Mouse (Mus musculus): ENCODE measurements at regions not wholly inside any gene's neighbourhood (a gene's known extent, or its start where the extent isn't known, plus 50 kb on each side); places are given as distances from the start of the nearest gene placed in this dataset.

DNA sequence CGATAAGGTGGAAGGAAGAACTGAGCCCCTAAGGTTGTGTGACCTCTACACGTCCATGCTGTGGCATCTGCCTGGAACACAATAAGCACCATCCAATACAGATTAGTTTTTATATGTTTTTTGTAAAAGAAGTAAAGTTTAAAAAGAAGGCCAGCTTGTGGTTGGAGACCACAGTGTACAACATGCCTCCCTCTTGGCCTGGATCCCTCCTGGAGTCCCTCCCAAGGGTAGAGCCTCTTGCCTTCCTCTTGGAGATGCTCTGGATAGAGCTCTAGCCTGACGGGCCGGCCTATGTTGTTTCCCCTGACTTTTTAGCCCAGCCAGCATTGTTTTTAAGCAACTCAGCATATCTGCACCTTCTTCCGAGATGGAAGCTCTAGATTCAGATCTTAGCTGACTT lies 138.0 kb downstream of the Vegfa start:
- Histone ChIP-seq H3K27ac (ENCODE audit: insufficient read depth, low read depth, low read length) (no peak overlapping the region), H3K4me3 (ENCODE audit: insufficient read depth, low read depth, low read length) (no peak overlapping the region), H3K36me3 (ENCODE audit: control insufficient read depth, insufficient read depth, low read length) (no peaks in the 10 kb centered on the region), H3K27me3 (replicated peaks; ENCODE audit: control insufficient read depth, insufficient read depth, low read length) (no peaks in the 10 kb centered on the region), H3K4me1 (ENCODE audit: control insufficient read depth, insufficient read depth, low read length) (no peaks in the 10 kb centered on the region)
- DNase-seq = no peak
- no peak for TF ChIP-seq POLR2A (IDR thresholded peaks at IDR 0.05; ENCODE audit: low read depth, low read length)
- TF ChIP-seq CTCF (conservative IDR thresholded peaks at IDR 0.05; ENCODE audit: insufficient read depth, insufficient read length, low read depth, low read length) = no peak
- 91% methylated on average over 5 of the region's 5 CpGs for WGBS

DNA sequence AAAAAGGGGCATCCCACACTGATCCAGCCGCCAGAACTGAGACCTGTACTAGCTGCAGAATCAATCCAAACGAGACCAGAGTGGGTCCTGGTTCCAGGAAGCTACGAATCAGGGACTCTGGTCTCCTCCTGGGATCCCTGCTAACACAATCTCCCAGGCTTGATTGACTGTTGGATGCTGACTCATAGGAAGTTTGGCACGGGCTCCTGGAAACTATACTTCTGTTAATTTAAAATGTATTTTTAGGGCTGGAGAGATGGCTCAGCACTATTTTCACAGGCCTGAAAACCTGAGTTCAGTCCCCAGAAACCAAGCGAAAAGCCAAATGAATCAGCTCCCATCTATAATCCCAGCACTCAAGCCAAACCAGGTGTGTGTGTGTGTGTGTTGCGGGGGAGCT lies 138.5 kb downstream of the Vegfa start:
- DNase-seq = no peak
- no peaks in the 10 kb centered on the region for H3K4me1 ChIP-seq (ENCODE audit: control insufficient read depth, insufficient read depth, low read length)
- WGBS = 63% methylated on average over 6 of the region's 6 CpGs
- H3K27me3 ChIP-seq (replicated peaks; ENCODE audit: control insufficient read depth, insufficient read depth, low read length) = no peaks in the 10 kb centered on the region
- no peak overlapping the region for H3K4me3 ChIP-seq (ENCODE audit: insufficient read depth, low read depth, low read length)
- no peak overlapping the region for H3K27ac ChIP-seq (ENCODE audit: insufficient read depth, low read depth, low read length)
- TF ChIP-seq CTCF (conservative IDR thresholded peaks at IDR 0.05; ENCODE audit: insufficient read depth, insufficient read length, low read depth, low read length) = no peak
- TF ChIP-seq POLR2A (IDR thresholded peaks at IDR 0.05; ENCODE audit: low read depth, low read length) = no peak
- no peaks in the 10 kb centered on the region for H3K36me3 ChIP-seq (ENCODE audit: control insufficient read depth, insufficient read depth, low read length)

GRCm38 (mm10) chr17:45893094-45893493 lies 139.1 kb downstream of the Vegfa start:
- Histone ChIP-seq H3K27me3 (replicated peaks; ENCODE audit: control insufficient read depth, insufficient read depth, low read length) (no peaks in the 10 kb centered on the region), H3K27ac (ENCODE audit: insufficient read depth, low read depth, low read length) (no peak overlapping the region), H3K4me1 (ENCODE audit: control insufficient read depth, insufficient read depth, low read length) (no peaks in the 10 kb centered on the region), H3K36me3 (ENCODE audit: control insufficient read depth, insufficient read depth, low read length) (no peaks in the 10 kb centered on the region), H3K4me3 (ENCODE audit: insufficient read depth, low read depth, low read length) (no peak overlapping the region)
- TF ChIP-seq CTCF (conservative IDR thresholded peaks at IDR 0.05; ENCODE audit: insufficient read depth, insufficient read length, low read depth, low read length) = no peak
- TF ChIP-seq POLR2A (IDR thresholded peaks at IDR 0.05; ENCODE audit: low read depth, low read length) = no peak
- no peak for DNase-seq
- 88% methylated on average over 7 of the region's 7 CpGs for WGBS

GRCm38 (mm10) chr17:45889451-45889850 lies 142.7 kb downstream of the Vegfa start:
- no peaks in the 10 kb centered on the region for H3K27me3 ChIP-seq (replicated peaks; ENCODE audit: control insufficient read depth, insufficient read depth, low read length)
- H3K4me1 ChIP-seq (ENCODE audit: control insufficient read depth, insufficient read depth, low read length) = peaks cover 19% of the 10 kb centered on the region
- no peak overlapping the region for H3K4me3 ChIP-seq (ENCODE audit: insufficient read depth, low read depth, low read length)
- DNase-seq = peak; percentile 45
- no peak overlapping the region for H3K27ac ChIP-seq (ENCODE audit: insufficient read depth, low read depth, low read length)
- WGBS = 48% methylated on average over 8 of the region's 8 CpGs
- TF ChIP-seq POLR2A (IDR thresholded peaks at IDR 0.05; ENCODE audit: low read depth, low read length) = no peak
- no peak for TF ChIP-seq CTCF (conservative IDR thresholded peaks at IDR 0.05; ENCODE audit: insufficient read depth, insufficient read length, low read depth, low read length)
- H3K36me3 ChIP-seq (ENCODE audit: control insufficient read depth, insufficient read depth, low read length) = no peaks in the 10 kb centered on the region

GRCm38 (mm10) chr17:45889051-45889450 lies 143.1 kb downstream of the Vegfa start:
- no peaks in the 10 kb centered on the region for H3K27me3 ChIP-seq (replicated peaks; ENCODE audit: control insufficient read depth, insufficient read depth, low read length)
- TF ChIP-seq POLR2A (IDR thresholded peaks at IDR 0.05; ENCODE audit: low read depth, low read length) = no peak
- TF ChIP-seq CTCF (conservative IDR thresholded peaks at IDR 0.05; ENCODE audit: insufficient read depth, insufficient read length, low read depth, low read length) = no peak
- no peaks in the 10 kb centered on the region for H3K36me3 ChIP-seq (ENCODE audit: control insufficient read depth, insufficient read depth, low read length)
- DNase-seq = no peak
- WGBS = 56% methylated on average over 7 of the region's 7 CpGs
- H3K27ac ChIP-seq (ENCODE audit: insufficient read depth, low read depth, low read length) = no peak overlapping the region
- H3K4me3 ChIP-seq (ENCODE audit: insufficient read depth, low read depth, low read length) = no peak overlapping the region
- H3K4me1 ChIP-seq (ENCODE audit: control insufficient read depth, insufficient read depth, low read length) = peaks cover 20% of the 10 kb centered on the region

GRCm38 (mm10) chr17:45886420-45887049 lies 145.6 kb downstream of the Vegfa start:
- 13% methylated on average over 17 of the region's 17 CpGs for WGBS
- Histone ChIP-seq H3K4me3 (ENCODE audit: insufficient read depth, low read depth, low read length) (no peak overlapping the region), H3K27me3 (replicated peaks; ENCODE audit: control insufficient read depth, insufficient read depth, low read length) (no peaks in the 10 kb centered on the region), H3K4me1 (ENCODE audit: control insufficient read depth, insufficient read depth, low read length) (peaks cover 34% of the 10 kb centered on the region), H3K36me3 (ENCODE audit: control insufficient read depth, insufficient read depth, low read length) (no peaks in the 10 kb centered on the region), H3K27ac (ENCODE audit: insufficient read depth, low read depth, low read length) (peak overlapping the region; percentile 65)
- peak; percentile 83 for DNase-seq
- TF ChIP-seq POLR2A (IDR thresholded peaks at IDR 0.05; ENCODE audit: low read depth, low read length) (no peak), CTCF (conservative IDR thresholded peaks at IDR 0.05; ENCODE audit: insufficient read depth, insufficient read length, low read depth, low read length) (no peak)

GRCm38 (mm10) chr17:45885461-45886336 lies 146.5 kb downstream of the Vegfa start:
- Histone ChIP-seq H3K27ac (ENCODE audit: insufficient read depth, low read depth, low read length) (peak overlapping the region; percentile 95), H3K4me3 (ENCODE audit: insufficient read depth, low read depth, low read length) (no peak overlapping the region), H3K4me1 (ENCODE audit: control insufficient read depth, insufficient read depth, low read length) (peaks cover 34% of the 10 kb centered on the region), H3K36me3 (ENCODE audit: control insufficient read depth, insufficient read depth, low read length) (no peaks in the 10 kb centered on the region), H3K27me3 (replicated peaks; ENCODE audit: control insufficient read depth, insufficient read depth, low read length) (no peaks in the 10 kb centered on the region)
- DNase-seq = peak; percentile 94
- WGBS = 25% methylated on average over 24 of the region's 24 CpGs
- TF ChIP-seq CTCF (conservative IDR thresholded peaks at IDR 0.05; ENCODE audit: insufficient read depth, insufficient read length, low read depth, low read length) (no peak), POLR2A (IDR thresholded peaks at IDR 0.05; ENCODE audit: low read depth, low read length) (peak; percentile 68)

Data from kidney, adult 2 months (tissue).